Mouse (Mus musculus) lung, postnatal 4 days (tissue): ENCODE measurements around the gene Pcid2.
"Not testable (repeated sequence)": the region's sequence is repeated elsewhere in the genome, so short reads cannot be mapped to it uniquely, and the experiment has no call there.

Experiments used
- DNase-seq, 2 experiments: peaks; one replicate each; pipeline ENCODE4 v3.0.0; 2021

The Pcid2 gene

DNA sequence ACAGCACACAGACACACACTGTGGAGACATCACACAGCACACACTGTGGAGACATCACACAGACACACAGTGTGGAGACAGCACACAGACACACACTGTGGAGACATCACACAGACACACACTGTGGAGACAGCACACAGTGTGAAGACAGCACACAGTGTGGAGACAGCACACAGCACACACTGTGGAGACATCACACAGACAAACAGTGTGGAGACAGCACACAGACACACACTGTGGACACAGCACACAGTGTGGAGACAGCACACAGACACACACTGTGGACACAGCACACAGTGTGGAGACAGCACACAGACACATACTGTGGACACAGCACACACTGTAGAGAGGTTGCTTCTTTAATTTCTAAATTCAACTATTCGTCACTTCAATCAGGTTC, 29.7 kb downstream of the Pcid2 start:
- DNase-seq = not testable (repeated sequence)

DNA sequence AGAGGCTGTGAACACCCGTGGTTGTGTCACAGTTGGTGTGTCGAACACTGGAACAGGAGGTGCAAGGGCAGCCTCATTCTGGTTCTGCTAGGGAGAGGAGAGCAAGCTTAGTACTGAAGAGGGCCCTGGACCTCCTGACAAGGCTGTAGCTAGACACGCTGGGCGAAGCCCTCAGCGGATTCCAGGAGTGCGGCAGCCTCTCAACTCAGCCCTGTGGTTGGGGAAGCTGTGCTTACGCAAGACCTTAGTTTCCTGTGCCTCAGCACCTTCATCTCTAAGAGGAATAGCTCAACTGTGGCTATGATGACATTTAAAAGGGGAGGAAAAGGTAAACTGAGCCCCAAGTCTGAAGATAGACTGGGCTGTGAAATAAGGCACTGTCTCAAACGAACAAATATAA, 30.2 kb downstream of the Pcid2 start:
- DNase-seq = peak; percentile 42 to 80

DNA sequence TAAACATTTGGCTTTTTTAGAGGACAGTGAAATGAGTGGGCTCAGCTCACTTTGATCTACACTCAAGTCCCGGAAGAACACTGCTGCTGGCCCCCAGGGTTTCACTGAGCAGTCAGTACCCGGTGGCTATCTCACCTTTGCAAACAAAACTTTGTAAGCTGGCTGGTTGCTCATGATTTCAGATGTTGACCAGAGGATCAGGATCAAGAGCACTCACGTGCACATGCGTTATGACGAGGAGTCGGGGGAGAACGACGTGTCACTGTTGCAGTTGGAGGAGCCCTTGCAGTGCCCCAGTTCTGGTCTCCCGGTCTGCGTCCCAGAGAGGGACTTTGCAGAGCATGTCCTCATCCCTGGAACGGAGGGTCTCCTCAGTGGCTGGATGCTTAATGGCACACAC, 32.0 kb downstream of the Pcid2 start:
- DNase-seq = no peak

DNA sequence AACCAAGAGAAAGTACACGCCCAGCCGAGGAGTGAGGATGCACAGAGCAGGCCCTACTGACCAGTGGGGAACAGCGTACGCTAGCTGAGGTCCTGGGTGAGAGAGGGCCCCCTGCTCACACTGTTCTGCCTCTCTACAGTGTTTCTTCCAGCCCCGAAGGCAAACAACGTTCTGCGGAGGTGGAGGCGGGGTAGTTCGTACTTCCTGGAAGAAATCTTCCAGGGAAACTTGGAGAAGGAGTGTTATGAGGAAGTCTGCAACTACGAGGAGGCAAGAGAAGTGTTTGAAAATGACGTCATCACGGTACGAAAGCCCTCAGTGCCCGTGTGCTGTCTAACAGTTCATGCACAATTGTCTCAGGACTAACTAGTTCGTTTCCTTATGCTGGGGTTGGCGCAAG, 42.1 kb downstream of the Pcid2 start:
- DNase-seq = peak; percentile 32 to 38

DNA sequence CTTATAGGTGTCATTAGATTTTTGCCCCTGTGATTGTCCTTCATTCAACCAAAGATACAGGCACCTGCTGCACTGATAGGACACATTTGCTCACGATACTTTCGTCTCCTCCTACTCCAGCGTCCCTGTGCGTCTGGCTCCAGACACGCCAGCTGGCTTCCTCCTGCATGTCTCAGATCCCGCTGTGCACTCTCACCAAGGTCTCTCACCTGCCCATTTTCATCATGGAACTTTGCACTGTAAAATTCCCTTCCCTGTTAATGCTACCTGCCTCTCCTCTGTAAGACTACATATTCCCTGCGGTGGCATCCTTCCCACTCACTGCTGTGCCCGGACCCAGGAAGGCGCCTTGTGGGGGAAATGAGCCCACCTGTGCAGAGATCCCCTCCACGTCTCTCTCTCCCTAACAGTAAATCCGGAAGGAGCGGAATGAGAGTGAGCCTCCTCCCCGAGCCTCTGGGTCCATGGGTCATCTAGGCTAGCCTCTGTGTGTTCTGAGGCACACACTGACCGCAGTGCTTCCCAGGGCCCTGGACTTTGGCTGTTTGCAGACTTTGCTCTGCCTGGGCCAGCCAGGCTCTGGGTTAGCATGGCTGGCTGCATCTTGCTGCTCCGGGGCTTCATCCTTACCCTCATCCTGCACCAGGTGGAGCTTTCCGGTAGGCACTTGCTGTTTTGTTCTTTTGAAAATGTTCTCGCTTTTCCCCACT, 44.7 kb downstream of the Pcid2 start, which contains the start of gene Proz:
Proz (plus strand) TSS at position 474 of the 710 bp plus-strand sequence.
- DNase-seq = no peak

- DNase-seq = no peak
Observed at GRCm38 (mm10) chr8:13057351-13057750, 47.9 kb downstream of the Pcid2 start.

- DNase-seq = no peak
Observed at GRCm38 (mm10) chr8:13050550-13050949, 54.7 kb downstream of the Pcid2 start.

GRCm38 (mm10) chr8:13047652-13048051, 57.6 kb downstream of the Pcid2 start:
- DNase-seq = no peak

- DNase-seq = no peak
Observed at GRCm38 (mm10) chr8:13041459-13041858, 63.8 kb downstream of the Pcid2 start.

DNA sequence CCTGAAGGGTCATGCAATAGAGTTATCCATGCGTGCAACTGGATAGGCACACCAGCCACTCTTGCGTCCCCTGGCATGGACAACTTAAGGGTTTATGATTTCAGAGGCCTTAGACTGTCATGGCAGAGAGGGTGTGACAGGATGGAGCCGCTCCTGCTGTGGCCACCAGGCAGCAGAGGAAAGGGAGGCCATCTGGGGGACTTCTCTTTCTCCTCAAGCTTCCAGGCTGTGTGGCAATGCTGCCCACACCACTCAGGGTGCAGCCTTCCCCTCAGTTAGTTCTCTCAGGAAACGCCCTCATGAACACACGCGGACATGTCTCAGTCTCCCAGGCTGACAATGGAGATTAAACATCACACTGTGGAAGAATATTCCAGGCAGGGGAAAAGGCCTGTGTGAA, 66.2 kb downstream of the Pcid2 start:
- DNase-seq = peak; percentile 39

- no peak for DNase-seq
Observed at GRCm38 (mm10) chr8:13037569-13037968, 67.7 kb downstream of the Pcid2 start.

- peak; percentile 62 to 74 for DNase-seq
Observed at GRCm38 (mm10) chr8:13037015-13037414, 68.2 kb downstream of the Pcid2 start, which contains the start of gene F10. Gene F10, plus strand, starts transcription at chr8:13037308.

GRCm38 (mm10) chr8:13036346-13036812, 68.9 kb downstream of the Pcid2 start:
- DNase-seq = no peak

DNA sequence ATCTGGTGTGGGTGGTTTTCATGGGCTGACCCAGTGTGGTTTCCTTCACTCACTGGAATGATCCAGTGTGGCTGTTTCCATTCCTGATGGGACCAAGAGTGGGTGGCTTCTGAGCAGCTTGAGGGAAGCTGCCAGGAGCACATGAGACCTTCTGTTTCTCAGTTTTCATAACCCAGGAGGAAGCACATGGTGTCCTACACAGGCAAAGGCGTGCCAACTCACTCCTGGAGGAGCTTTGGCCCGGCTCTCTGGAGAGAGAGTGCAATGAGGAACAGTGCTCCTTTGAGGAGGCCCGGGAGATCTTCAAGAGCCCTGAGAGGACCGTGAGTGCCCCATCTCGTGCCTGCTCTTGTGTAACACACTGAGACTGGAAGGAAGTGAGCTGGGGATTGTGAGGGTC, 76.8 kb downstream of the Pcid2 start:
- peak; percentile 71 to 88 for DNase-seq

- no peak for DNase-seq
Observed at GRCm38 (mm10) chr8:13027615-13028014, 77.6 kb downstream of the Pcid2 start.
